In genomic region chr2:97339627-97340026, GRCm38 (mm10) we compare ENCODE assay signal across 23 mouse cellular contexts.
DNase-seq lines count a peak whose midpoint lies in the region; ATAC-seq and TF ChIP-seq lines count a peak whose summit lies in the region.
"Had no signal": no experiment of that assay in that cellular context is flagged by ENCODE, and none has a peak within 500 bp of the region (broad histone marks: within the 10 kb centered on the region; RNA-seq: fewer than 3 reads in every experiment).

No protein-coding gene starts in this region.

- no peak overlapping the region for H3K4me2 ChIP-seq in forebrain, embryonic 12.5 days
- H3K4me2 ChIP-seq in forebrain, embryonic 14.5 days (ENCODE audit: low read length) = no peak overlapping the region
- H3K4me2 ChIP-seq in forebrain, postnatal 0 days (ENCODE audit: low read depth) = no peak overlapping the region
- no peak overlapping the region for H3K4me2 ChIP-seq in forebrain, embryonic 16.5 days (ENCODE audit: low read length)
- H3K4me2 ChIP-seq: embryonic facial prominence, embryonic 12.5 days had no signal

- H3K9me3 ChIP-seq in forebrain, embryonic 12.5 days = no peaks in the 10 kb centered on the region
- no peaks in the 10 kb centered on the region for H3K9me3 ChIP-seq in forebrain, embryonic 10.5 days
- no peaks in the 10 kb centered on the region for H3K9me3 ChIP-seq in forebrain, embryonic 14.5 days (replicated peaks; ENCODE audit: control insufficient read depth, low read length)
- no peaks in the 10 kb centered on the region for H3K9me3 ChIP-seq in forebrain, postnatal 0 days (ENCODE audit: low read length)
- no peaks in the 10 kb centered on the region for H3K9me3 ChIP-seq in forebrain, embryonic 16.5 days (ENCODE audit: control insufficient read depth, low read length)
- H3K9me3 ChIP-seq: embryonic facial prominence, embryonic 10.5 days; embryonic facial prominence, embryonic 12.5 days had no signal

- H3K27me3 ChIP-seq in forebrain, embryonic 12.5 days = no peaks in the 10 kb centered on the region
- no peaks in the 10 kb centered on the region for H3K27me3 ChIP-seq in forebrain, embryonic 10.5 days (ENCODE audit: poor library complexity, severe bottlenecking)
- no peaks in the 10 kb centered on the region for H3K27me3 ChIP-seq in forebrain, embryonic 14.5 days (replicated peaks; ENCODE audit: control insufficient read depth, insufficient read depth, low read length)
- H3K27me3 ChIP-seq in forebrain, postnatal 0 days (ENCODE audit: insufficient read depth, low read length) = no peaks in the 10 kb centered on the region
- no peaks in the 10 kb centered on the region for H3K27me3 ChIP-seq in forebrain, embryonic 16.5 days (replicated peaks; ENCODE audit: control insufficient read depth, insufficient read depth, low read length)
- H3K27me3 ChIP-seq: CH12.LX; embryonic facial prominence, embryonic 12.5 days; Patski had no signal

- H3K9ac ChIP-seq in forebrain, embryonic 12.5 days = no peak overlapping the region
- no peak overlapping the region for H3K9ac ChIP-seq in forebrain, embryonic 14.5 days (ENCODE audit: low read length)
- H3K9ac ChIP-seq in forebrain, postnatal 0 days = no peak overlapping the region
- H3K9ac ChIP-seq in forebrain, embryonic 16.5 days (replicated peaks; ENCODE audit: low read depth, low read length) = no peak overlapping the region
- H3K9ac ChIP-seq: embryonic facial prominence, embryonic 12.5 days had no signal

- H3K4me3 ChIP-seq in forebrain, embryonic 12.5 days (replicated peaks) = no peak overlapping the region
- H3K4me3 ChIP-seq in forebrain, embryonic 10.5 days = no peak overlapping the region
- H3K4me3 ChIP-seq in forebrain, embryonic 14.5 days (ENCODE audit: low read depth, low read length) = no peak overlapping the region
- H3K4me3 ChIP-seq in forebrain, postnatal 0 days (ENCODE audit: low read depth, low read length) = no peak overlapping the region
- no peak overlapping the region for H3K4me3 ChIP-seq in forebrain, embryonic 16.5 days (replicated peaks; ENCODE audit: low read length)
- H3K4me3 ChIP-seq: embryonic facial prominence, embryonic 10.5 days; embryonic facial prominence, embryonic 12.5 days had no signal

- no peak for DNase-seq in forebrain, embryonic 10.5 days (ENCODE audit: extremely low spot score, low spot score)
- peak; percentile 30 for DNase-seq in forebrain, embryonic 14.5 days (ENCODE audit: low spot score)
- no peak for DNase-seq in forebrain, postnatal 0 days
- DNase-seq in brain, embryonic 14.5 days (ENCODE audit: low read depth) = peak; percentile 61
- DNase-seq in kidney, adult 18-20 months = no peak
- DNase-seq: adrenal gland, adult 8-10 months; adrenal gland, postnatal 14 days; adrenal gland, postnatal 36 days; B cell, adult 2 months; cerebellum, adult 11 months; cerebellum, adult 18-20 months; cerebellum, adult 8-10 months; cerebellum, adult 9-11 months; cerebellum, postnatal 25 days had no signal

- no peaks in the 10 kb centered on the region for H3K36me3 ChIP-seq in forebrain, embryonic 12.5 days (replicated peaks)
- no peaks in the 10 kb centered on the region for H3K36me3 ChIP-seq in forebrain, embryonic 10.5 days (replicated peaks)
- no peaks in the 10 kb centered on the region for H3K36me3 ChIP-seq in forebrain, embryonic 14.5 days (ENCODE audit: control insufficient read depth, insufficient read depth, low read length)
- H3K36me3 ChIP-seq in forebrain, postnatal 0 days (ENCODE audit: insufficient read depth) = no peaks in the 10 kb centered on the region
- no peaks in the 10 kb centered on the region for H3K36me3 ChIP-seq in forebrain, embryonic 16.5 days (ENCODE audit: control insufficient read depth, insufficient read depth)
- H3K36me3 ChIP-seq: embryonic facial prominence, embryonic 10.5 days; embryonic facial prominence, embryonic 12.5 days; G1E had no signal

- TF ChIP-seq CTCF in forebrain, postnatal 0 days (IDR thresholded peaks at IDR 0.05; ENCODE audit: low read depth) = no peak
- TF ChIP-seq CTCF in brain, embryonic 14.5 days (IDR thresholded peaks at IDR 0.05; ENCODE audit: borderline replicate concordance, extremely low read depth, insufficient read depth, insufficient read length) = no peak

- TF ChIP-seq POLR2A in brain, embryonic 14.5 days (IDR thresholded peaks at IDR 0.05; ENCODE audit: borderline replicate concordance, extremely low read depth, insufficient read depth, insufficient read length, poor library complexity, severe bottlenecking) = no peak

- no peaks in the 10 kb centered on the region for H3K4me1 ChIP-seq in forebrain, embryonic 12.5 days
- no peaks in the 10 kb centered on the region for H3K4me1 ChIP-seq in forebrain, embryonic 10.5 days
- H3K4me1 ChIP-seq in forebrain, embryonic 14.5 days (ENCODE audit: control insufficient read depth, insufficient read depth, low read length) = no peaks in the 10 kb centered on the region
- H3K4me1 ChIP-seq in forebrain, postnatal 0 days (ENCODE audit: insufficient read depth) = no peaks in the 10 kb centered on the region
- no peaks in the 10 kb centered on the region for H3K4me1 ChIP-seq in forebrain, embryonic 16.5 days (replicated peaks; ENCODE audit: control insufficient read depth, insufficient read depth, low read length)
- H3K4me1 ChIP-seq: embryonic facial prominence, embryonic 10.5 days; embryonic facial prominence, embryonic 12.5 days had no signal

- 0 out of 2 replicates have a peak, but pooled peaks have one; percentile 33 for ATAC-seq in forebrain, embryonic 12.5 days (ENCODE audit: low FRiP score)
- ATAC-seq in forebrain, embryonic 14.5 days = peak; percentile 60; the same call in 1 of the 2 replicates
- ATAC-seq in forebrain, postnatal 0 days = no peak
- ATAC-seq in forebrain, embryonic 16.5 days = 0 out of 2 replicates have a peak, but pooled peaks have one; percentile 33
- ATAC-seq: activated CD4-positive, CD25-positive, alpha-beta regulatory T cell, adult 4 months; CD4-positive, CD25-positive, alpha-beta regulatory T cell, adult 4 months; Patski had no signal

- no peak overlapping the region for H3K27ac ChIP-seq in forebrain, embryonic 12.5 days
- H3K27ac ChIP-seq in forebrain, embryonic 10.5 days = no peak overlapping the region
- no peak overlapping the region for H3K27ac ChIP-seq in forebrain, embryonic 14.5 days (ENCODE audit: low read depth, low read length)
- no peak overlapping the region for H3K27ac ChIP-seq in forebrain, postnatal 0 days (ENCODE audit: low read depth, low read length)
- H3K27ac ChIP-seq in forebrain, embryonic 16.5 days (ENCODE audit: low read length) = no peak overlapping the region
- H3K27ac ChIP-seq: embryonic facial prominence, embryonic 10.5 days; embryonic facial prominence, embryonic 12.5 days had no signal

- WGBS in forebrain, embryonic 12.5 days = 84% methylated on average over 4 of the region's 4 CpGs
- 86% methylated on average over 4 of the region's 4 CpGs for WGBS in forebrain, embryonic 10.5 days
- 62% methylated on average over 4 of the region's 4 CpGs for WGBS in forebrain, embryonic 14.5 days
- WGBS in forebrain, postnatal 0 days = 45% methylated on average over 4 of the region's 4 CpGs
- 54% methylated on average over 4 of the region's 4 CpGs for WGBS in forebrain, embryonic 16.5 days

Comparison
In these comparisons a context has a peak if more than half of its experiments do, and no peak if none do; other contexts are left out.
1. DNase-seq: peak in forebrain, embryonic 14.5 days (single experiment) and brain, embryonic 14.5 days (single experiment); none in forebrain, embryonic 10.5 days (single experiment), forebrain, postnatal 0 days (single experiment) and kidney, adult 18-20 months (single experiment).